Mouse (Mus musculus) natural killer cell, adult 2 months (primary cell): Measurements from ENCODE around the gene Spi1.
"Not testable (repeated sequence)": the region's sequence is repeated elsewhere in the genome, so short reads cannot be mapped to it uniquely, and the experiment has no call there.

ENCODE experiments used
- DNase-seq, 2 experiments: peaks; one replicate each; pipeline ENCODE4 v3.0.0; 2022; ENCODE audit warnings: low spot score in 2 of 2

Gene Spi1

GRCm38 (mm10) chr2:91096524-91096923 is 14.3 kb downstream of the Spi1 start:
- peak; percentile 30 to 71 for DNase-seq

- no peak for DNase-seq
Measured at GRCm38 (mm10) chr2:91097015-91097414, 14.8 kb downstream of the Spi1 start.

DNA sequence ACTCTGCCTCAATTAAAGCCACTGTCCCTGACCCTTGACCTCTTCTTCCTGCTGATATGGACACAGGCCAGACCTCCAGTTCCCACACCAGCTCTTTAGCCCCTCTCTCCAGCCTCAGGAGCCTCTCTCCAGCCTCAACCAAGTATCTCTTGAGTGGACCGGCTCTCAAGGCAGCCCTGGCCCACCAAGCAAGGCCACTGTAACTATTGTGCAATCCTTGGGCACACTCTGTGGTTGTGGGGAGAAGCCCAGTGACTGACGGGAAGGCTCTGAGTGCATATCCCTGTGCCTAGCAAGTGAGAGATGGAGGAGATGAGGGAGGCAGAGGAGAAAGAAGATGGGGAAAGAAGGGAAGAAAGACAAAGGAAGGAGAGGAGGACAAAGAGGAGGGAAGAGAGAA is 16.0 kb downstream of the Spi1 start:
- no peak for DNase-seq

- peak; percentile 83 to 91 for DNase-seq
Measured at GRCm38 (mm10) chr2:91101124-91101740, 19.0 kb downstream of the Spi1 start.

DNA sequence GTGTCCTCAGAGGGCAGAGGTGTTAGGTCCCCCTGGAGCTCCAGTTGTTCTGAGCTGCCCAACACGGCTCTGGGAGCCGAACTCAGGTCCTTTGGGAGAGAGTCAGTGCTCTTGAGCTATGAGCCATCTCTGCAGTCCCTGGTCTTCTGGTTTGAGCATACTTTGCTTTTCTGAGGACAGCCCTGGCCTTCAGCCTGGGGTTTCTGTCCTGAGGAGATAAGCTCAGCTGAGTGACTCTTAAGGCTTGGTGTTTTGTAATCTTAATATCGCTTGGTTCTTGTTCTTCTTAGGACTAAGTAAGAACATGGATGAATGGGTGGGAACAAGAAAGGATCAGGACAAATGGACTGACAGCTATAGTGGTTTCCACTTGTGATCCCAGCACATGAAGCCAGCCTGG is 26.0 kb downstream of the Spi1 start:
- DNase-seq, result no peak

DNA sequence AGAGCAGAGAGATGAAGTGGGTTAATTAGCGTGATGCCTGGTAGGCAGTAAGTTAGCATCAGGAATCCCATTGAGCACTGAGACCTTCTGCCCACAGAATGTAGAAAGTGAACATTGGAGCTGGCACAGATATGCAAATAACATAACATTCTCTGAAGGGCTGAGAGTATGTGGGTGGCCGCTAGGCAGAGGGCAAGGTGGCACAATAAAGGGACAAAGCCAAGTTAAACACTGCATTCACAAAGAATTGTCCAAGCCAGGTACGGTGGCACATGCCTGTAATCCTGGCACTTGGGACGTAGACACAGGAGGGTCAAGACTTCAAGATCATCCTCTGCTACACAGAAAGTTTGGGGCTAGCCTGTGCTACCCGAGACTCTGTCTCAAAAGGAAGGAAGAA is 27.1 kb downstream of the Spi1 start:
- no peak for DNase-seq

DNA sequence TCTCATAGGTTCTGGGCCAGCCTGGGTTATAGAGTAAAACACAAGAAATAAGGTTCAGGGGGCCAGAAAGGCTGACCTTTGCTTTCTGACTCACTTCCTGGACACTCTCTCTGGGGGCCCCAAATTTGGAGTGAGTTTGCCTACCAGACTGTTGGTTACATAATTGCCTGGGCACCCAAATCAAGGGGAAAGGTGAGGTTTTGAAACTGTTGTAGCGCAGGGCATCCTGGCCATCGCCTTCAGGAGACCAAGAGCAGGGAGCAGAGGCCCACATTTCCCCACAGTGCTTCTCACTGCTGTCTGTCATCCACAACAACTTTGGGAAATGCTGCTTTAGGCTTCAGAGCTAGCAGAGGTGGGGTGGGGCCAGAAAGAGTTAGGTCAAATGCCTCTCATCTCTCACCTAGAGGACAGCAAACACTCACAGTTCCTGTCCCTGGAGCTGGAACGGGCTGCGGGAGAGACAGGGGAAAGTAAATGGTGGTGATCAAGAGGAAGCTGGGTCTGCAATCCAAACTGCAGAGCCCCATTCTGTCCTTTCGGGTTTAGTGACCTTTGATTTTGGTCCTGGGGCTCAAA is 27.7 kb downstream of the Spi1 start:
- DNase-seq, result no peak

- DNase-seq, result no peak
Measured at GRCm38 (mm10) chr2:91110429-91110828, 28.2 kb downstream of the Spi1 start.

DNA sequence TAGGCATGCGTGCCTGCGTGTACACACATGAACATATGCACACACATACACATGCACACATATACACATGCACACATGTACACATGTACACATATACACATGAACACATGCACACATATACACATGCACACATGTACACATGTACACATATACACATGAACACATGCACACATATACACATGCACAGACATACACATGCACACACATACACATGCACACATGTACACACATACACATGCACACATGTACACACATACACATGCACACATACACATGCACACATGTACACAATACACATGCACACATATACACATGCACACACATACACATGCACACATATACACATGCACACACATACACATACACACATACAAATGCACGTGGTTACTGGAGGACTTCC is 29.6 kb downstream of the Spi1 start:
- DNase-seq, result not testable (repeated sequence)

GRCm38 (mm10) chr2:91112491-91112890 is 30.3 kb downstream of the Spi1 start:
- DNase-seq, result no peak

DNA sequence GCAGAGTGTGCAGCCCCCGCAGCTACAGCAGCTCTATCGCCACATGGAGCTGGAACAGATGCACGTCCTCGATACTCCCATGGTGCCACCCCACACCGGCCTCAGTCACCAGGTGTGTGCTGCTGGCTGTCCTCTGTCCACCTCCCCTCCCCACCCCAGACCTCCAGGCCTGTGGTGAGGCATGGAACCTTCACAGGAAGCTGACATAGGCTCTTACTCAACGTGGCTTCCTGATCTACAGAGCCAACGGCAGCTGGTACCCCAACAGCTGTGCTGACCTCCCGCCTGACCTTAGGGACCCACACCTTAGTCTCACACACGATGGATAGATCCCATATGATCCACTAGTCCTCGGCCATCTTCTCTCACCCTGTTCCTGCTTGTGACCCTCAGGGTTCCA is 31.1 kb downstream of the Spi1 start:
- DNase-seq, result no peak

DNA sequence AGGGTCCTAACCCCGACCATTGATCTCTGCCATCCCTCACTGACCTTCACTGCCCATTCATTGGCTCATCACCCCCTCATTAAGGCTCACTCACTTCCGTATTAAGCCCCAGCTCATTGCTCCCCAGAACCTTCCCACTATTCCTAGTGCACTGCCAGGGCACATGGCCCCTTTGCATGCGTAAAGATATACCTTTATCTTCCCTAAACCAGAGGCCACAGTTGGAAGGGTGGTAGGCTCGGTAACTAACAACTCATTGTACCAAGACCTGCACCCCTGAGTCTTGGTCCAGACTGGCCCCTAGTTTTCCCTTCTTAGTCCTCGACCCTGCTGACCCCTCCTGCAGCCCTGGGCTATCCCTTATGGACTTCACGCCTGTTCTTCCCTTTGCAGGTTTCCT is 31.7 kb downstream of the Spi1 start:
- no peak for DNase-seq

DNA sequence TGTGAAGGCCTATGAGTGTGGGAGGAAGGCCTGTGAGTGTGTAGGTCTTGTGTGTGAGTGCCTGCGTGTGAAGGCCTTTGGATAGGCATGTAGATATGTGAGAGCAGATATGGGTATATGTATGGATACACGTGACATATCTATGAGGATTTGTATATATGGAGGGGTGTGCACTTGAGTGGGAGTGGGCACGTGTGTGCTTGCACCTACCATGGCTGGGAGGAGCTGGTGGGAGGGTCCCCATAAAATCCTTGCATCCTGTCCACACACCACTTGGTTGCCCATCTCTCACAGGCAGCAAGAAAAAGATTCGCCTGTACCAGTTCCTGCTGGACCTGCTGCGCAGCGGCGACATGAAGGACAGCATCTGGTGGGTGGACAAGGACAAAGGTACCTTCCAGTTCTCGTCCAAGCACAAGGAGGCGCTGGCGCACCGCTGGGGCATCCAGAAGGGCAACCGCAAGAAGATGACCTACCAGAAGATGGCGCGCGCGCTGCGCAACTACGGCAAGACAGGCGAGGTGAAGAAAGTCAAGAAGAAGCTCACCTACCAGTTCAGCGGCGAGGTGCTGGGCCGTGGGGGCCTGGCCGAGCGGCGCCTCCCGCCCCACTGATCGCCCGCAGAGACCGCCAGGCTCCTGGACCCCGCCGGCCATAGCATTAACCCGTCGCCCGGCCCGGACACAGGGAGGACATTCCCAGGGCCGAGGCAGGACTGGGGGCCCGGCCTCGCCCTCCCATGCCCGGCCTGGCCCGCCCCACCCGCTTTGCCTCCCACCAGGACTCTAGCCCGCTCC is 32.8 kb downstream of the Spi1 start:
- DNase-seq, result peak in 1 of 2 experiments; percentile 30

- DNase-seq, result no peak
Measured at GRCm38 (mm10) chr2:91115578-91115970, 33.4 kb downstream of the Spi1 start.

GRCm38 (mm10) chr2:91116842-91117241 is 34.7 kb downstream of the Spi1 start:
- DNase-seq, result no peak

- no peak for DNase-seq
Measured at GRCm38 (mm10) chr2:91117585-91118275, 35.5 kb downstream of the Spi1 start, which contains the start of gene Mybpc3. Gene Mybpc3, plus strand, starts transcription at chr2:91118144.

GRCm38 (mm10) chr2:91118647-91119046 is 36.5 kb downstream of the Spi1 start:
- DNase-seq, result no peak

- no peak for DNase-seq
Measured at GRCm38 (mm10) chr2:91119061-91119460, 36.9 kb downstream of the Spi1 start.

DNA sequence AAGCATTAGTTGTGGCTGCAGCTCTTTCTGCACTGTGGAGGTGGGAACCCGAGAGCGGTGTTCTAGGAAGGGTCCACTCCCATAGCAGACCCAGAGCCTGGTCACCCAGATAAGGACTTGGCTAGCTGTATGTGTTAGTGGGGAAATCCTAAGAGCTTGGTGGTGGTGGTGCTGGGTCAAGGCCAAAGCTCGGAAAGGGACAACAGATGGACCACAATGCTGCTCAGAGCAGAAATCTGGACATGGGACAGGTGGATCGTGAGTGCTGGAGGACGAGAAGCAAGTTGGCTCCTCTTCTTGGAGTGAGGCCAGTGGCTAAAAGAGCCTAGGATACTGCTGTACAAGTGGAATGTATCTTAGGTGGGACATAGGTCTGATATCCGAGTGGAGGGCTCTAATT is 37.4 kb downstream of the Spi1 start:
- no peak for DNase-seq

DNA sequence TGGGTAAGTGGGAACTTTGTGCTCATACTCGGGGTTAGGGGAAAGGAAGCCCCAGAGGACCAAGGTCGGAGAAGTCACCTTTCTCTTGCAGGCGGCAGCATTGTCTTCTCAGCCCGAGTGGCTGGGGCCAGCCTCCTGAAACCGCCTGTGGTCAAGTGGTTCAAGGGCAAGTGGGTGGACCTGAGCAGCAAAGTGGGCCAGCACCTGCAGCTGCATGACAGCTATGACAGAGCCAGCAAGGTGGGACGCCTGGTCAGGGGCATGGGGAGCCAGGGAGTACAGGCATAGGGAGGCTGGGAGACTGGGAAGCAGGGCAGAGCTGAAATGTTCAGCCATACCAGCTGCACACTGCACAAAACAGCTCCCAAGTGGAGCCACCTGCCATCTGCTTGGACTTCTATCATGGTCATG is 38.1 kb downstream of the Spi1 start:
- no peak for DNase-seq

GRCm38 (mm10) chr2:91121011-91121410 is 38.8 kb downstream of the Spi1 start:
- DNase-seq, result no peak

GRCm38 (mm10) chr2:91121497-91121896 is 39.3 kb downstream of the Spi1 start:
- no peak for DNase-seq
